Mouse (Mus musculus) heart, embryonic 14.5 days (tissue): ENCODE data around the gene Matn1. TPM values are rescaled to one million over a fixed set of nuclear protein-coding genes. Genes with fewer than 3 reads are reported as not detected.

Experiments used
- ATAC-seq: fragments of 200-750 bp; cut with Nextera tagmentation; 2 replicates; pipeline ENCODE4 v1.8.0; 2017; ENCODE audit warnings: low read depth, moderate TSS enrichment; ENCODE audit not compliant: insufficient number of reproducible peaks, insufficient read depth, low FRiP score
- H3K27ac ChIP-seq, 2 experiments: fragments of 200-500 bp in 1 of 2; fragments of 300-500 bp in 1 of 2; sonication (generic) in 1 of 2; replicated peaks in 1 of 2; 2 replicates each; pipeline ENCODE4 v1.5.1; 2012 to 2014; ENCODE audit warnings: low read depth in 2 of 2, low read length in 2 of 2, control low read depth in 1 of 2, mild to moderate bottlenecking in 1 of 2, mixed read lengths in 1 of 2; ENCODE audit not compliant: control insufficient read depth in 1 of 2, insufficient read depth in 1 of 2
- H3K27me3 ChIP-seq: fragments of 300-500 bp; sonication (generic); 2 replicates; pipeline ENCODE4 v1.6.1; 2014; ENCODE audit warnings: mild to moderate bottlenecking, low read length, control low read depth; ENCODE audit not compliant: control insufficient read depth, insufficient read depth
- H3K36me3 ChIP-seq: fragments of 300-500 bp; sonication (generic); 2 replicates; pipeline ENCODE4 v1.6.1; 2014; ENCODE audit warnings: mild to moderate bottlenecking, control low read depth, low read length, mixed read lengths; ENCODE audit not compliant: control insufficient read depth, insufficient read depth
- H3K4me1 ChIP-seq, 2 experiments: fragments of 200-500 bp in 1 of 2; fragments of 300-500 bp in 1 of 2; sonication (generic) in 1 of 2; 2 replicates each; pipeline ENCODE4 v1.6.1; 2012 to 2014; ENCODE audit warnings: low read length in 2 of 2, control low read depth in 1 of 2, mixed read lengths in 1 of 2; ENCODE audit not compliant: control insufficient read depth in 2 of 2, insufficient read depth in 2 of 2
- H3K4me2 ChIP-seq: fragments of 300-500 bp; sonication (generic); 2 replicates; pipeline ENCODE4 v1.6.1; 2014; ENCODE audit warnings: mild to moderate bottlenecking, low read length
- H3K4me3 ChIP-seq, 2 experiments: fragments of 200-500 bp in 1 of 2; fragments of 300-500 bp in 1 of 2; sonication (generic) in 1 of 2; 2 replicates each; pipeline ENCODE4 v1.5.1; 2012 to 2014; ENCODE audit warnings: low read length in 2 of 2, mild to moderate bottlenecking in 2 of 2, control low read depth in 1 of 2, low read depth in 1 of 2, moderate library complexity in 1 of 2; ENCODE audit not compliant: control insufficient read depth in 1 of 2, insufficient read depth in 1 of 2
- H3K9ac ChIP-seq: fragments of 300-500 bp; sonication (generic); 2 replicates; pipeline ENCODE4 v1.6.1; 2014; ENCODE audit warnings: mild to moderate bottlenecking, low read length
- H3K9me3 ChIP-seq: fragments of 300-500 bp; sonication (generic); 2 replicates; pipeline ENCODE4 v1.6.1; 2016; ENCODE audit warnings: low read length, control low read depth; ENCODE audit not compliant: control insufficient read depth
- WGBS: fragments of 180-500 bp; shearing (Covaris S2); extraction: QIAGEN DNeasy Blood & Tissue Kit; methylation state at CpG from one replicate; pipeline ENCODE4 v1.1.7; 2014; 5-methylcytosine and 5-hydroxymethylcytosine counted together
- polyA plus RNA-seq: library from polyadenylated mRNA; unstranded; fragments of >200 nt; fragmentation: Nextera tagmentation; extraction: Ambion mirVana; gene quantifications from 2 replicates; pipeline ENCODE4 v1.2.1, GENCODE M21; 2014

Matn1 gene
- polyA plus RNA-seq, 1 experiment from 2014 or later = not detected

- Histone ChIP-seq H3K27me3 (no peaks in the 10 kb centered on the region), H3K4me3 (no peak overlapping the region), H3K9ac (no peak overlapping the region), H3K27ac (no peak overlapping the region), H3K4me2 (no peak overlapping the region), H3K36me3 (no peaks in the 10 kb centered on the region), H3K9me3 (no peaks in the 10 kb centered on the region), H3K4me1 (peaks cover 8 to 27% of the 10 kb centered on the region in 2 experiments; a peak in 3 of 4 replicates)
- 77% methylated on average over 3 of the region's 3 CpGs for WGBS
- no peak for ATAC-seq
These were observed 31.6 kb upstream of the Matn1 start for GRCm38 (mm10) chr4:130912626-130913025.

GRCm38 (mm10) chr4:130913077-130913476 is 31.1 kb upstream of the Matn1 start, which contains the start of gene Laptm5:
TSS of gene Laptm5 (plus strand) at chr4:130913125.
- no peak for ATAC-seq
- no peaks in the 10 kb centered on the region for H3K27me3 ChIP-seq
- 68% methylated on average over 11 of the region's 11 CpGs for WGBS
- H3K4me2 ChIP-seq = no peak within 1 kb of the TSS
- no peak within 1 kb of the TSS for H3K9ac ChIP-seq
- no peak within 1 kb of the TSS for H3K4me3 ChIP-seq
- H3K9me3 ChIP-seq = no peaks in the 10 kb centered on the region
- H3K27ac ChIP-seq = peak within 1 kb of the TSS in 1 of 2 experiments; percentile 19; a peak in 1 of 4 replicates
- H3K36me3 ChIP-seq = no peaks in the 10 kb centered on the region
- H3K4me1 ChIP-seq = peaks cover 8 to 27% of the 10 kb centered on the region in 2 experiments; a peak in 3 of 4 replicates

- peaks cover 8 to 27% of the 10 kb centered on the region in 2 experiments; a peak in 3 of 4 replicates for H3K4me1 ChIP-seq
- WGBS = 76% methylated on average over 3 of the region's 3 CpGs
- no peak overlapping the region for H3K9ac ChIP-seq
- H3K36me3 ChIP-seq = no peaks in the 10 kb centered on the region
- ATAC-seq = no peak
- H3K4me3 ChIP-seq = no peak overlapping the region
- no peaks in the 10 kb centered on the region for H3K27me3 ChIP-seq
- H3K4me2 ChIP-seq = no peak overlapping the region
- H3K27ac ChIP-seq = peak overlapping the region in 1 of 2 experiments; percentile 19; a peak in 1 of 4 replicates
- H3K9me3 ChIP-seq = no peaks in the 10 kb centered on the region
These were observed 30.7 kb upstream of the Matn1 start for GRCm38 (mm10) chr4:130913511-130913910.

GRCm38 (mm10) chr4:130914011-130914410 is 30.2 kb upstream of the Matn1 start:
- ATAC-seq = no peak
- no peak overlapping the region for H3K4me2 ChIP-seq
- no peak overlapping the region for H3K9ac ChIP-seq
- 81% methylated on average over 4 of the region's 4 CpGs for whole genome bisulfite sequencing
- no peaks in the 10 kb centered on the region for H3K36me3 ChIP-seq
- H3K27me3 ChIP-seq = no peaks in the 10 kb centered on the region
- H3K4me1 ChIP-seq = peaks cover 5 to 24% of the 10 kb centered on the region in 2 experiments; a peak in 3 of 4 replicates
- H3K4me3 ChIP-seq = no peak overlapping the region
- H3K9me3 ChIP-seq = no peaks in the 10 kb centered on the region
- no peak overlapping the region; a peak in 1 of 4 replicates for H3K27ac ChIP-seq

GRCm38 (mm10) chr4:130914527-130914926 is 29.7 kb upstream of the Matn1 start:
- H3K9me3 ChIP-seq = no peaks in the 10 kb centered on the region
- no peak overlapping the region for H3K4me3 ChIP-seq
- no peaks in the 10 kb centered on the region for H3K36me3 ChIP-seq
- H3K27ac ChIP-seq = no peak overlapping the region
- ATAC-seq = no peak
- WGBS = 39% methylated on average over 7 of the region's 7 CpGs
- peaks cover 2 to 24% of the 10 kb centered on the region in 2 experiments; a peak in 3 of 4 replicates for H3K4me1 ChIP-seq
- no peaks in the 10 kb centered on the region for H3K27me3 ChIP-seq
- no peak overlapping the region for H3K9ac ChIP-seq
- no peak overlapping the region for H3K4me2 ChIP-seq

GRCm38 (mm10) chr4:130915006-130915667 is 29.0 kb upstream of the Matn1 start:
- H3K9ac ChIP-seq = no peak overlapping the region
- 48% methylated on average over 12 of the region's 12 CpGs for WGBS
- no peak overlapping the region for H3K4me3 ChIP-seq
- no peaks in the 10 kb centered on the region for H3K36me3 ChIP-seq
- no peak overlapping the region for H3K27ac ChIP-seq
- H3K4me1 ChIP-seq = peaks cover 2 to 26% of the 10 kb centered on the region in 2 experiments; a peak in 3 of 4 replicates
- H3K27me3 ChIP-seq = peaks cover under 1% of the 10 kb centered on the region; the same call in 1 of the 2 replicates
- no peak overlapping the region for H3K4me2 ChIP-seq
- no peak for ATAC-seq
- H3K9me3 ChIP-seq = no peaks in the 10 kb centered on the region

- no peak for ATAC-seq
- Histone ChIP-seq H3K27me3 (peaks cover 4% of the 10 kb centered on the region; the same call in 1 of the 2 replicates), H3K36me3 (no peaks in the 10 kb centered on the region), H3K4me2 (no peak overlapping the region), H3K4me1 (peaks cover 2 to 23% of the 10 kb centered on the region in 2 experiments; a peak in 3 of 4 replicates), H3K4me3 (no peak overlapping the region), H3K9me3 (no peaks in the 10 kb centered on the region), H3K27ac (no peak overlapping the region), H3K9ac (no peak overlapping the region)
- WGBS = 68% methylated on average over 7 of the region's 7 CpGs
These were observed 28.5 kb upstream of the Matn1 start for GRCm38 (mm10) chr4:130915668-130916035.
